Mouse (Mus musculus) embryonic facial prominence, embryonic 14.5 days (tissue): ENCODE measurements at regions not wholly inside any gene's neighbourhood (a gene's known extent, or its start where the extent isn't known, plus 50 kb on each side); places are given as distances from the start of the nearest gene placed in this dataset.
A peak's percentile ranks its signal among the peaks of the same experiment; 100 is the strongest.

Experiments
- ATAC-seq: fragments of 200-750 bp; cut with Nextera tagmentation; 2 replicates; pipeline ENCODE4 v1.8.0; 2017; ENCODE audit warnings: low read depth, moderate number of reproducible peaks, moderate TSS enrichment
- DNase-seq: peaks from one replicate; pipeline ENCODE4 v3.0.0-alpha.2; 2015; ENCODE audit warnings: low spot score
- H3K27ac ChIP-seq: fragments of 300-500 bp; sonication (generic); replicated peaks from 2 replicates; pipeline ENCODE4 v1.5.1; 2014; ENCODE audit warnings: low read depth, mild to moderate bottlenecking, low read length, moderate library complexity
- H3K27me3 ChIP-seq: fragments of 300-500 bp; sonication (generic); replicated peaks from 2 replicates; pipeline ENCODE4 v1.6.1; 2014; ENCODE audit warnings: low read length; ENCODE audit not compliant: control insufficient read depth, insufficient read depth
- H3K36me3 ChIP-seq: fragments of 300-500 bp; sonication (generic); 2 replicates; pipeline ENCODE4 v1.6.1; 2014; ENCODE audit warnings: low read length, mixed read lengths; ENCODE audit not compliant: control insufficient read depth, insufficient read depth
- H3K4me1 ChIP-seq: fragments of 300-500 bp; sonication (generic); 2 replicates; pipeline ENCODE4 v1.6.1; 2014; ENCODE audit warnings: antibody characterized with exemption, low read length; ENCODE audit not compliant: control insufficient read depth, insufficient read depth
- H3K4me2 ChIP-seq: fragments of 300-500 bp; sonication (generic); 2 replicates; pipeline ENCODE4 v1.6.1; 2014; ENCODE audit warnings: low read depth, mild to moderate bottlenecking, low read length, moderate library complexity, mixed read lengths
- H3K4me3 ChIP-seq: fragments of 300-500 bp; sonication (generic); 2 replicates; pipeline ENCODE4 v1.5.1; 2014; ENCODE audit warnings: low read depth, mild to moderate bottlenecking, low read length
- H3K9ac ChIP-seq: fragments of 300-500 bp; sonication (generic); 2 replicates; pipeline ENCODE4 v1.6.1; 2014; ENCODE audit warnings: low read depth, mild to moderate bottlenecking, low read length, moderate library complexity, mixed read lengths
- H3K9me3 ChIP-seq: fragments of 300-500 bp; sonication (generic); 2 replicates; pipeline ENCODE4 v1.6.1; 2016; ENCODE audit warnings: low read length; ENCODE audit not compliant: control insufficient read depth
- WGBS: fragments of 180-500 bp; shearing (Covaris S2); extraction: QIAGEN DNeasy Blood & Tissue Kit; methylation state at CpG from one replicate; pipeline ENCODE4 v1.1.7; 2014; 5-methylcytosine and 5-hydroxymethylcytosine counted together

- Histone ChIP-seq H3K27me3 (no peaks in the 10 kb centered on the region), H3K9me3 (no peaks in the 10 kb centered on the region), H3K4me2 (no peak overlapping the region), H3K9ac (no peak overlapping the region), H3K36me3 (no peaks in the 10 kb centered on the region), H3K27ac (no peak overlapping the region), H3K4me1 (no peaks in the 10 kb centered on the region), H3K4me3 (no peak overlapping the region)
- no peak for DNase-seq
- WGBS: 57% methylated on average over 7 of the region's 7 CpGs
- no peak for ATAC-seq
These were observed 109.7 kb upstream of the Gm765 start for GRCm38 (mm10) chr6:98452277-98452676.

- H3K9ac ChIP-seq: no peak overlapping the region
- no peak overlapping the region for H3K27ac ChIP-seq
- H3K4me2 ChIP-seq: peak overlapping the region; percentile 16; the same call in 1 of the 2 replicates
- no peaks in the 10 kb centered on the region for H3K9me3 ChIP-seq
- no peak overlapping the region for H3K4me3 ChIP-seq
- 0 out of 2 replicates have a peak, but pooled peaks cover 3% of the 10 kb centered on the region for H3K4me1 ChIP-seq
- WGBS: 27% methylated on average over 6 of the region's 6 CpGs
- H3K36me3 ChIP-seq: no peaks in the 10 kb centered on the region
- ATAC-seq: no peak
- no peaks in the 10 kb centered on the region for H3K27me3 ChIP-seq
- DNase-seq: no peak
These were observed 93.1 kb upstream of the Gm765 start for GRCm38 (mm10) chr6:98435676-98436075.

- no peak for ATAC-seq
- Histone ChIP-seq H3K36me3 (no peaks in the 10 kb centered on the region), H3K27me3 (no peaks in the 10 kb centered on the region), H3K4me1 (0 out of 2 replicates have a peak, but pooled peaks cover 3% of the 10 kb centered on the region), H3K9me3 (no peaks in the 10 kb centered on the region), H3K4me2 (no peak overlapping the region), H3K27ac (no peak overlapping the region), H3K9ac (no peak overlapping the region), H3K4me3 (no peak overlapping the region)
- 47% methylated on average over 6 of the region's 6 CpGs for WGBS
- DNase-seq: no peak
These were observed 90.7 kb upstream of the Gm765 start for GRCm38 (mm10) chr6:98433286-98433685.

GRCm38 (mm10) chr6:98429120-98429519, 86.6 kb upstream of the Gm765 start:
- DNase-seq: no peak

DNA sequence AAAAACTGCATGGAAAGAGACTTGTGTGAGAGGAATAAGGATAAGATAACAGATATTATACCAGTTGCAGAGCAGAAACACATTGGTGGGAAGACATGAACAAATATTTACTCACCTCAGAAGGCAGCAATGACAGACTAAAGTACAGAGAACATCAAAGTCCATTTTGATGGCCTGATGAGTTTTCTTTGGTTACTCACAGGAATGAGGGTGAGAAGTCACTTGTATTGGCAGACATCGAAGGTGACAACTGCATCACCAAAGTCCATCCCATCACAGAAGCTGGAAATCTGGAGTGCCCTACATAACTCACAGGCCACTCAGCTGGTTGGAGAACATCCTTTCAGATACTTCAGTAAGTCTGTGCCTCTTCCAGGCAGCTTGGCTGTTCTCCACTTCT, 60.1 kb upstream of the Gm765 start:
- Histone ChIP-seq H3K9me3 (no peaks in the 10 kb centered on the region), H3K36me3 (no peaks in the 10 kb centered on the region), H3K9ac (no peak overlapping the region), H3K27ac (no peak overlapping the region), H3K4me3 (no peak overlapping the region), H3K4me2 (no peak overlapping the region), H3K27me3 (no peaks in the 10 kb centered on the region), H3K4me1 (no peaks in the 10 kb centered on the region)
- ATAC-seq (no peak), DNase-seq (no peak)
- WGBS: 75% methylated on average over 1 of the region's 1 CpGs

More at GRCm38 (mm10) chr6:98429120-98429519, 86.6 kb upstream of the Gm765 start:
- H3K4me1 ChIP-seq: no peaks in the 10 kb centered on the region
- H3K4me3 ChIP-seq: no peak overlapping the region
- H3K36me3 ChIP-seq: no peaks in the 10 kb centered on the region
- no peak overlapping the region for H3K27ac ChIP-seq
- no peak overlapping the region for H3K9ac ChIP-seq
- no peak overlapping the region for H3K4me2 ChIP-seq
- ATAC-seq: no peak
- no peaks in the 10 kb centered on the region for H3K27me3 ChIP-seq
- H3K9me3 ChIP-seq: no peaks in the 10 kb centered on the region
- 70% methylated on average over 5 of the region's 5 CpGs for WGBS

- H3K9me3 ChIP-seq: no peaks in the 10 kb centered on the region
- no peak overlapping the region for H3K27ac ChIP-seq
- no peaks in the 10 kb centered on the region for H3K36me3 ChIP-seq
- H3K9ac ChIP-seq: no peak overlapping the region
- H3K4me2 ChIP-seq: no peak overlapping the region
- no peaks in the 10 kb centered on the region for H3K27me3 ChIP-seq
- H3K4me3 ChIP-seq: no peak overlapping the region
- DNase-seq: no peak
- 51% methylated on average over 5 of the region's 5 CpGs for WGBS
- no peak for ATAC-seq
- no peaks in the 10 kb centered on the region for H3K4me1 ChIP-seq
These were observed 52.0 kb upstream of the Gm765 start for GRCm38 (mm10) chr6:98394589-98394988.
